Mouse (Mus musculus): ENCODE results near the gene Txn2.

Gene Txn2

DNA sequence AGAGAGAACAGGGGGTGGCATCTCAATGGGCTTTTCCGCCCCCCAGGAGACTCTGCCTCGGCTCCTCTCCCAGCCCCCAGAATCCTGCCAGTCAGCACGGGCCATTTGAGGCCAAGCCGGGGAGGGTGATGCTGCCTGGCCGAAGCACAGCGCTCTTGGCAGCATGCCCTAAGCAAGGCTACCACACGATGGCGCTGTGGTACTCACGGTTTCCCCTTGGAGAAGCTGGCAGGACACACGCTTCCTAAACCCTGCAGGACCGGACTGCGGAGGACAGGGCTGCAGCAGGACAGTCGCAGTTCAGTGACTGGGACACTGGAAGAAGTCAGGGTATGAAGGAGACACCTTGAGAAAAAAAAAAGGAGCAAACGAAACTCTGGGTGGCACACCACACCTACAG lies 5.0 kb upstream of the Txn2 start:
- peak; percentile 99 for DNase-seq

GRCm38 (mm10) chr15:77933222-77933621 lies 4.4 kb upstream of the Txn2 start:
- no peak for DNase-seq

DNA sequence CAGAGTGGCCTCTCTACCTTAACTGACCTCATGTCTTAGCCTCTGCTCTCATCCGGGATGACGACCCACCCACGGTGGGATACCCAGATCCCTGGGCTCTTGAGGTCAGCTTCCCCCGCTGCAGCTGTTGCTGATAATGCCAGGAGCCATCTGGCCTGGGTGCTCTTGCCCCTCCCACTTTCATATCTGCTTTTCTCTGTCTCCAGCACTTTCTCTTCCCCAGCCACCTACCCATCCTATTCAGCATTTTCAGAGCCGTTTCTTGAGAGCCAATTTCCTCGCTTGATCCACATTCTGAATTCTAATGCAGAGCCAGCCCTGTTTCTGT lies 2.8 kb upstream of the Txn2 start:
- DNase-seq: no peak

DNA sequence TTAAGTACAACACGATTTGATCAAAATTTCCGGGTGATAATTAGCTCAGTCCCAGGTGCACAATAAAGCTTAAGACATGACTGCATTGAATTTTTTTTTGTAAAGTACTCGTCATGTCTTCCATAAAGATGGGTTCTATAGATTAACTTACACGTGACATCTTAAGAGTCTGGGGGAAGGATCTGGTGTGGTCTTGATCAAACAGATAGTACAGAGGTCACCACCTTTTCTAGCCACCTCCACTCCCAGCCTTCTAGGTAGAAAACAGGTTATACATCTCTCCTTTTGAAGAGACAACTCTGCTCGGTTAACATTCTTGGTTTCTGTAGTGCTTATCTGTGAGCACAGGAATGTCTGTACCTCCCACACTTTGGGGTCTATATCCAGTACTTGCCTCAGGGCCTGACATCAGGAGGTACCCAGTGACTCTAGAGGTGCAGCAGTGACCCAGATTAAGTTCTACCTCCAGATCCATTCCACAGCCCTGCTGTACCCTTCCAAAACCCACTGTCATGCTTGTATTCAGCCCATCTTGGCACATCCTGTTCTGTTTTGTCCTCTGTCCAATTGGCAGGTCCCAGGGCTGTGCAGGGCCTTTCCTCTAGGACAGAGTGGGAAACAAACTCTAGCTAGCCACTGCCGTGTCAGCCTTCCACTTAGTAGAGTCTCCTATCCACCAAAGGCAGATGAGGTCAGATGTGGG lies 2.3 kb upstream of the Txn2 start:
- no peak for DNase-seq

DNA sequence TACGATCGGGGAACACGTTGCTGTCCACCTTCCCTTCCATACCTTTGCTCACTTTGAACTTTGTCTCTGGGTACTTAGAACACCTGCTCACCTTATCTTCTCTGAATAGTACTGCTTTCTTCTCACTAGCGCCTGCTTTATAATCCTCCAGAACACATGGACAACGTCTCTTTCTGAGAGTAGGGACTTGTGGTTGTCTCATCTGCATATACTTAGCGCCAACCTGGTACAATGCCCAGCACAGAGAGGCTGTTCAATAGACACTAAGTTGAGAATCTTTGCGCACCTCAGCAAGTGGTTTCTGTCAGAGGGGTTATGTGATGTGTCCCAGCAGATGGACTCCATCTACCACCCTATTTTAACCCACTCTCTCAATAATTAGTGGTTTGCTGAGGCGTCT lies 998 bp upstream of the Txn2 start:
- no peak for DNase-seq

DNA sequence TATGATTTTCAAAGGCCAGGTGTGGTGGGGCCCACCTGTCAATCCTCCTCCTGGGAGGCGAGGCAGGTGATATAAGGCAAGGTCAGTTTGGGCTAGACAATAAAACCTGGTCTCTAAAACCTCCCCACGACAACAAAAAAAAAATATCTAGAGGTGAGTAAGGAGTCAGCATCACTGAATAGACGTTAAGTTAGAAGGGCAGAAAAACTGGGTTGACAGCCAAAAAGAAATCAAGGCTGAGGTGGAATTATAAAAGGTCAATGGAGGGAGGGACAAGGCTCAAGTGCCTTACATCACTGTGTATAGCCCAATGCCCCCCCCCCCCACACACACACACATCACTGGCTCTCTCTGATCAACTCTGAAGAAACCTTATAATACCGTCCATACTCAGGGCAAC lies 715 bp downstream of the Txn2 start:
- DNase-seq: no peak

DNA sequence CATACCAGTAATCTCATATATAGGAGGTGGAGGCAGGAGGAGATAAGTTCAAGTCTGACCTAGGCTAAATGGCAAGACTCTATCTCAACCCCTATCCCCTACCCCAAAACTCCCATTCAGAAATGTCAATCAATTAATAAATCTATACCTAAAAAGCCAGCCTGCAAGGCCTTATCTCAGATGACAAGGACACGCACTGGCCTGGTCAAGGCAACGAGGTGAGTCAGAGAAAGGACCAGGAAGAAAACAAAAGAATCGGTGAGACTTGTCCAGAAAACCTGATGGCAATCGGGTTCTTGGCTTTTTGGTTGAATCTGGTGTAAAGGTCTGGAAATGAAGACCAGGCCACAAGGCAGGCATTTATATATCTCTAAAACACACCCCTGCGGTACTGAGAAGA lies 1.9 kb downstream of the Txn2 start:
- no peak for DNase-seq

DNA sequence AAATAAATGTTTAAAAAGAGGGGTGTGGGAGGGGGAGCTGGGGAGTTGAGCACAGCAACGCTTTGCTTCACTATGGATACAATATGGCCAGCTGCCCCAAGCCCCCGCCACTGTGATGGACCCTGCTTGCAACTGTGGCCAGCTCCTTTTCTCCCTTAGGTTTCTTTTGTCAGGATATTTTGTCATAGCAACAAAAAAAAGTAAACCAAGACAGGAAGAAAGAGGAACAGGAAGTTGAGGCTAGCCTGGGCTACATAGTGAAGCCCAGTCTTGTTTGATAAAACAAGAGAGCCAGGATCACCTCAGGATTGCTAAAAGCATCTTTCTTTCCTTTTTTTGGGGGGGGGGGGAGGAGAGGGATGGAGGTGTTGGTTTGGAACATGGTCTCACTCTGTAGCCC lies 3.6 kb downstream of the Txn2 start:
- no peak for DNase-seq

- DNase-seq: no peak
Measured at GRCm38 (mm10) chr15:77923267-77924035, 5.4 kb downstream of the Txn2 start.

DNA sequence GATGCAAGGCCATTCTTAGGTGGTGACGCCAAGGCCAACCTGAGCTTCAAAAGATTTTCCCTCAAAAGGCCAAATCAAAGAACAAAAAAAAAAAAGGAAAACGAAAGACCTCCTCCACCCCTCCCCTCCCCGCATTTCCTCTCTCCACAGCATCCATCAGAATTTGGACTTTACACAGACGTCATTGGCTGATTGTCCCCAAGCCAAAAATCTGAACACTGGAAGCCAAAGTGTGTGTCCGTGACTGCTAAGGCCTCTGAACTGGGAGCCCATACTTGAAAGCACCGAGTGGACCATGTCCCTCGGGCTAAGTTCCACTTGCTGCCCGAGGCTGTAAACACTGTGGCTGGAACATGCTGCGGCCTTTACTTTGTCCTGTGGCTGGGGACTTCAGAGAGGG lies 6.1 kb downstream of the Txn2 start:
- no peak for DNase-seq

DNA sequence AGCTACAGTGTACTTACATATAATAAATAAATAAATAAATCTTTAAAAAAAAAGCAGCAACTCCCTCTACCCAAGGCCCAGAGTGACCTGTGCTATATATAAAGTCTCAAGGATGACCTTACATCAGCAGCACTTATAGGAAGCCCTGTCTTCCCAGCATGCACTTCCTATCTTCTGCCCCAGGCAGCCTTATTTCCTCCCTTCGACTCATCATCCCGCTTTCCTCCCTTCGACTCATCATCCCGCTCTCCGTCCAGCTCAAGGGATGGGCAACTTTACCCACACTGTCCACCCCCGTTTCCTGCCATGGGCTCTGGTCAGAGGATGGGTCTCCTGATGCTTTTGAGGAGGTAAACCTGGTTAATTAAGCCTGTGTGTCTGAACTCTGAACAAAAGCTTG lies 7.2 kb downstream of the Txn2 start:
- DNase-seq: no peak

DNA sequence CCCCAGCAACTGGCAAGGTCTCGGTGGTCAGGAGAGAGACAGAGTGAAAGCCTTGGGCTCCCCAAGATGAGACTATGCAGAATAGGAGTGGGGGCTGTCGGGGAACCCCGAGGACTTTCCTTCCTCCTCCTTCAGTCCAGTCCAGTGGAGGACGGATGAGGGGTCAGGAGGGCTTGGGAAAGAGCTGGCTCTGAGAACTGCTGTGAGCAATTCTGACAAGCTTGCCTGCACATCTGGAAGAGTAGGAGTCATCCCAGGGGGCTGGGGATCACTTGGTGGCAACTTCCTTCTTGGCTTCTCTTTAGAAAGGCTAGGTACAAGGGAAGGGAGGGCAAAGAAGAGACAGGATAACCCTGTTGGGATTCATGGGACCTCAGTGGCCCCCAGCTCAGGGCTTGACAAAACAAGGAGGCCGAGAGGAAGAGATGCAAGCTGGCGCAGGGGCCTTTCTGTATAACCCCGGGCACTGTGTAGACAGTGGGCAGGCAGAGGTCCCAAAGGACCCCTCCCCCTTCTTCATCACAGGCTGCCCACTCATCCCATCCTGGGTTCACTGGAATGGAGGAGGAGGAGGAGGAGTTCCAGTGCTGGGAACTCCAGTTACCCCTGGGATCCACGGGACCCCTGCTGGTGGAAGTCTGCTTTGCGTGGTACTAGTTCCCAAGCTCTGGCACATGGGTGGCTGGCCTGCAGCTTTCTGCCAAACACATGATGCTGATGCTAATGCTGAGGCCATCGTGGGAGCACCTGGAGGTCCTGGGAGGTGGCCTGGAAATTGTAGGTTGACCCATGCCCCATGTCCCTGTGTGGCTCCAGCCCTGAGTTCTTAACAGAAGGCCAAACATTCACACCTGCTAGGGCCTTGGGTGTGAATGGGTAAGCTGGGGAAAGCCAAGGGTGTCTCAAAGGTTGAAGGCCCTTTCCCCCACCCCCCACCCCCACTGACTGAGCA lies 8.0 kb downstream of the Txn2 start:
- DNase-seq: peak; percentile 68

DNA sequence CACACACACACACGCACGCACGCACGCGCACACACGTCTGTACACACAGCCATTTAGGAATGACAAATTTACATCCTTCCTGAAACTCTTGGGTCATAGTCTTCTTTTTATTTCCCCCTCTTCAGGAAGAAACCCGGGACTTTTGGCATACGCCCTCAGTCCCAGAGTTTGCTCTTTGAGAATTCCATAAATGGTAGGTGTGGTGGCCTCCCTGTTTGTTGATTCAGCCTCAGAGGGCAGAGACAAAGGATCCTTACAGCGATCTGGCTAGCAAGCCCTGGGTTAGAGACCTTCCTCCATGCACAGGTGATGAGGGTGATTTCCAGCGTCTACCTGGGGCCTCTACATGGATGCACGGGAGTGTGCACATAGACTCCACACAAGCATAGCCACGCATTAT lies 9.4 kb downstream of the Txn2 start:
- DNase-seq: no peak

DNA sequence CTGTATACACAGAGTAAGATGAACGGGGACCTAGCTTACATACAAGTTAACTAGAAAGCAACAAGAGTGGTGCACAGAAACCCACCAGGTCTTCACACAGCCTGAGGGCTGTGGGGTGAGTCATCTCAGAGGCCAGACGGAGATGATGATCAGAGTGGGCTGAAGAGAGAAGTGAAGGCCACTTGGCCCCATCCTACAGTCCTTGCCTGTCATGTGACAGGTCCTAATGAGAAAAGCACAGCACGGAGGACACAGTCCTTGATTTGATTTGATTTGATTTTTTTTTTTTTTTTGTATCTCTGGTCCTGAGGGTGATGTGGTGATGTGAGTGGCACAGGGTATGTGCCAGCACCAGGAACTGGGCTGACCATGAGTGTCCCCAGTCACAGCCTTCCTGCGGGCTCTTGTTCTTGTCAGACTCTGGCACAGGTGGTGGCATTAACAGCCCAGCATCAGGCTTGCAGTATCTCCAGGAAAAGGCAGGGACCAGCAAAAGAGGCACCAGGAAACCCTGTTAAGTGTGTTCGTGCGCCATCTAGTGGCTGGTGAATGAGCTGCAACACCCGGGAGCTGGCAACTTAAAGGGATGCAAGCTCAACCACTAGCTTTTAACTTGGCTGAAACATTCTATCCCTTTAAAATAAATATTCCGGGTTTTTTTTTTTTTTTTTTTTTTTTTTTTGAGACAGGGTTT lies 11.8 kb downstream of the Txn2 start:
- DNase-seq: peak; percentile 96

DNA sequence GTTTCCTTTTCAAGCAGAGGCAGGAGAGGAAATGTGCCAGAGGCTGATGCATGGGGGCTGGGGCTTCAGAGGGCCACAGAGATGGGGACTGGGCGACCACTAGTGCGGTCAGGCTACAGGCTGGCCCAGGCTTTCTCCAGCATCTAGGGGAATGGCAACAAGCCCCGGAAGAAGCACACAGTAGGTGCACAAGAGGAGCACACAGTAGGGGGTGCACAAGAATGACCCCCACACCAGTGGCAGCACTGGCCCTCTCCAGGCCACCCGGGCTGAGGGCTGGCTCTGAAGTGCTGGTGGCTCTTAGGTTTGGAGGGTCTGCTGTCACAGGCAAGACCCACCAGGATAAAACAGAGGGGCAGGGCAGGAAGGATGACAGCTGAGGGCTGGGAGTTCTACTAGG lies 13.5 kb downstream of the Txn2 start:
- DNase-seq: no peak

- no peak for DNase-seq
Measured at GRCm38 (mm10) chr15:77914507-77914906, 14.3 kb downstream of the Txn2 start.

DNA sequence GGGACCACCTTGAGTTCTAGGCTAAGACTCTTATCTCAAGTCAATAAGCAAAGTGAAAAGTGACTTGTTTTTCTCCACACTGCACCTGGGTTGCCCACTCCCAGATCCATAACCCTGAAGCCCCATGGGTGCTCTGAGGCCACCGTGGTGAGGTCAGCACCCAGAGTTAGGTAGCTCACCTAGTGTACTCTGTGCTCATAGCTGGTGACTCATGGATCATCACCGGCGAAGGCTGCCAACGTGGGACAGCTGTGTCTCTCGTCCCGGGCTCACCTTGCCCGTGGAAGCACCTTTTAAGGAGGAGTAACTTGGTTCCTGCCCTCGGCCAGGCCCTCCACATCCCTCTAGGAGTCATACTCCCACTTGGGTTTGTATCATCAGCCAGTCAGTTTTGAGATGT lies 15.8 kb downstream of the Txn2 start:
- no peak for DNase-seq

- no peak for DNase-seq
Measured at GRCm38 (mm10) chr15:77912585-77912984, 16.2 kb downstream of the Txn2 start.

GRCm38 (mm10) chr15:77912048-77912447 lies 16.8 kb downstream of the Txn2 start:
- no peak for DNase-seq

- peak; percentile 79 for DNase-seq
Measured at GRCm38 (mm10) chr15:77911065-77911464, 17.7 kb downstream of the Txn2 start.

DNA sequence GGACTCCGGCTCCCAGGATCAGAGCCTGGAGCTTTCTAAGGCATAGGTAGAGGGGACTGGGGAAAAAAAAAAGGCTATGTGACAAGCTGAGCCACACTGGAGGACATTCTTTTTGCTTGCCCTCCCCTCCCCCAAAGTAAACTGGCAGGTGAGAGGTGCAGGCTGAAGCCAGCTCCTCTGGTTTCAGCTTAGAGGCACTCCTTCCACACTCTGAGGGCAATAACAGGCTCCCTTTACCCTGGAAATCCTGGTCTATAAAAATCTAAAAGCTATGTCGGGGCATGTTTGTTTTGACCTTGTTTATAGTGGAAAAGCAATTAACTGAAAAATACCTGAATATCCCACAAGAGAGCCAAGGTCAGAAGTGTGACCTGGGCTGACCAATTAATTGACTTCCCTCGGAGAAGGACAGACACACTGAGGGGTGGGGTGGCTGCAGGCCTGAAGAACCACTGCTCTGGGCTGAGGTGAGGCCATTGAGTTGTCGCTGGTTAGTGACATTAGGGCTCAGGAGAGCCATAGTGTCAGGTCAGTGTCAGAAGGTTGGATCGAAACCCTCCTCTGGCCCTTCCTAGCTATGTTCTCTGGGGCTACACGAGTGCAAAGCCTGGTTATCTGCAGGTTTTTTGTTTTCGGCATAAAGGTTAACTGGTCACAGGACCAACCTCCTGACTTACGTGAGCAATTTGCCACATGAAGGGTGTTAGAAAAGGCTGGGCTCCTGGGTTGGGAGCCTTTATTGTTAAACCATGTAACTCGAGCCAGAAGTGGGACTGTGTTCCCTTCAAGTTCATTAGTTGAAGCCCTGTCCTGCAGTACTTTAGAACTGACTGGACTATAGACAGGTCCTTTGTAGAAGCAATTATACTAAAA lies 20.9 kb downstream of the Txn2 start:
- DNase-seq: peak; percentile 71

- no peak for DNase-seq
Measured at GRCm38 (mm10) chr15:77906545-77906944, 22.3 kb downstream of the Txn2 start.

Data from lung, postnatal 10 days (tissue).